Mouse (Mus musculus): ENCODE measurements around the gene Chek2.
"Not testable (repeated sequence)": the region's sequence is repeated elsewhere in the genome, so short reads cannot be mapped to it uniquely, and the experiment has no call there.

The Chek2 gene

DNA sequence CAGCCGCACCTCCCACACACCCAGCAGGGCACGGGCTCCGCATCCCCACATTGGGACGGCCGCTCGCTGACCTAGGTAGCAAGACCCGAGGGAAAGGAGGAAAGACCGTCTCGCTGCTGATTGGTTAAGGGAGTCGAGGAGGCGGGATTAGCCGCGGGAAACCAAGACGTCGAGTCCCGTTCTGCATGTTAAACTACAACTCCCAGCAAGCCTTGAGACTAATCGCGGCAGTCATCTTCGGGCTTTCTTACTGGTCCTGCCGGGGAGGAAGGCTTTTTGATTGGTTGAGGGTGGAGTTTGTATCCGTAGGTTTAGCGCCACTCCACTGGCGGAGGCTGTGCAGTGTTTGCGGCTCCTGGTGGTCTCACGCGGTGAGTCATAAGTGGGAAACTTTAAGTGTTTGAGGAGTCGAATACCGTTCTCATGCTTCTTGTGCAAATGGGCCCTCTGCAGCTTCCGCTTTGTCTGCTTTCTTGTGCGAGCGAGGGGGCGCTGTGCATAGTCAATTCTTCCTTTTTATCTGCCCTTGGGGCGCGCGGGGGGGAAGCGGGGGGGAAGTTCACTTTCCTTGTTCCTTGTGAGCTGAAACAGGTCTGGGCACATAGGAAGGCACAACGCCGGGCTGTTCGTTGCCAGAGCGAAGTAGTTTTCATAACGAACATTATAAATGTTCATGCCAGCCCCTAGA, at the start of gene Chek2, which contains the start of gene Hscb:
TSS of gene Chek2 (plus strand) at position 302 of the 688 bp plus-strand sequence.
TSS of gene Hscb (minus strand) at position 100 of the 688 bp plus-strand sequence.
- DNase-seq = peak; percentile 99

DNA sequence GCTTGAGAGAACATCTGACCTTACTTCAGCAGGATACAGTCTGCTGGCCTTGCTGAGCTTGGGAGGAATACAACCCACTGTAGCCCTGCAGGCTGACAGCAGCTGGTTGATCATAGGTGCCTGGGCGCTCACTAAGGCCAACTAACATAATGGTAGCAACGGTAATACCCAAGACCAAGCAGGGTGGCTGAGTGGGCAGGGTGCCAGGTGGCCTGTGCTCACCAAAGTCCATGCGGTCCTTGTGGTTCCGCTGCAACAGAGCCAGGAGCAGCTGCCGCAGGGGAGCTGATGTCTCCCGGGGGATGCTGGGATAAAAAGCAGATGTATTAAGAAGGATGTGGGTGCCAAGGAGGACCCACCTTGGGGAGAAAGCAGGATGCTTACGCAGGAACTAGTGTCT, 45.4 kb upstream of the Chek2 start:
- DNase-seq = peak; percentile 63

DNA sequence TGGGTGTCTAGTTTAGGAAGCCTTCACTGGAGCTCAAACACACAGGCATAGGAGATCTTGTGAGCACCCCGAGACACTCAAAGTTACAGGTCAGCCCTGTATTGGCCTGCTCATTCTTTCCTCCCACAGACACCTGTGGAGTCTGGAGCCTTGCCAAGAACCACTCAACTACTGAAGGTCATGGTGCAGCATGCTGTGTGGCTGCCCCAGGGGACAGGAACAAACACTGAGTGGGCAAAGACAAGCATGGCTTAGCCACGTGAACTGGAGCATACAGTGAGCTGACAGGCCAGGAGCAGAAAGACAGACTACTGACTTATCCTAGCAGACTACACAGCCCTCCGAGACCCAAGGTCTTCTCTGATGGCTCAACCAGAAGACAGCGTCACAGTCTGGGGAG, 42.1 kb upstream of the Chek2 start:
- DNase-seq = peak; percentile 85

DNA sequence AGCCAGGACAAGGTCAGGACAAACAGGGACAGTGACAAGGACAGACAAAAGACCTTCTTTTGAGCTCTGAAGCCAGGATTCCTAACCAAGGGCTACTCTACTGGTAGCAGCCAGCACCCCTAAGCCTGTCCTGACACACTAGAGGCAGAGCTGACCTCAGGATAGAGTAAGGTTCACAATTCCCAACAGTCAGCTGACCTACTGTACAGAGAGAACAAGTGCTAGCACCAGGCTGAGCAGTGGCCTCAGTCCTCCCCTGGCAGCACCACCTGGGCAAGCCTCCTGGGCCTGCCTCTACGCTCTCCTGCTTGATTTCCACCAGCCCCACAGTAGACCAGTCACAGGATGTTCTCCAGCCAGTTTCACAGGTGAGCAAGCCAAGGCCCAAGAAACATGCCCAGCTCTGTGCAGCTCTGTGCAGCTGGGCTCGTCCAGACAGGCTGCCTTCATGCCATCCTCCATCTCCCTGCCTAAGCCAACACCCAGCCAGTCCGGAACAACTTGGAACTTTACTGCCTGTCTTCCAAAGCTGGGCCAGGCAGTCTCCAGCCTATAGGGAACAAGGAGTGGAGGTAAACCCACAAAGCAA, 38.6 kb upstream of the Chek2 start:
- DNase-seq = peak; percentile 51

DNA sequence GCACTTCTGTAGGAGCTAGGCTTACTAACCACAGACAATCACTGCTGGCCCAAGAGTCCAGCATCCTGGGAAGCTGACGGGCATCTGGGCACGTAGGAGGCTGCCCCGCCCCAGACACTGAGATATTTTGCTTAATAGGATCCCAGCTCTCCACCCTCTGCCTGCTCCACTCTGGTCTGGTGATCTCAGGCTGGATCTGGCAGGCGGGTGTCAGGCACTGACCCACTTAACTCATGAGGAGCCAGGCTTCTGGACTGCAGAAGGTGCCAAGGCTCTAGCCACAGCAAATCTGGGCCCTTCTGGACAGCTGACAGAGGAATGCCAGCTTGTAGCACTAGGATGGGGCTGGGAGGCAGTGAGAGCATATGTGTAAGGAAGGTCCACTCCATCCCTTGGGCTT, 37.6 kb upstream of the Chek2 start:
- DNase-seq = no peak

DNA sequence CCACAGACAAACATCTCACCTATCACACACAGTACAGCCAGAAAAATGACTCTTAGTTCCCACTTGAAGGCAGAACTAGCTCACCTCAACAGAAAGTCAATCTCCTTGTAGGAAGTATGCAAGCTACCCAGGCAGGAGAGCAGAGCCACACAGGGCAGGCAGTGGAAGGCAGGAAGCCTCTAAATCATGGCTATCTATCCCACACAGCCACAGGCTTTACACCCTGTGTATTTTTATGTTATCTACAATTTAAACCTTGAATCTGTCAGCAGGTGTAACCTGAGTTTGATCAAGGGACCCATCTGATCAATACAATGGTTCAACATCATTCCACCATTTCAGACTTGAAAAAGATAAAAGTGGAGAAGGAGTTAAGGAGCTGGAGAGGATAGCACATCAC, 37.0 kb upstream of the Chek2 start:
- no peak for DNase-seq

DNA sequence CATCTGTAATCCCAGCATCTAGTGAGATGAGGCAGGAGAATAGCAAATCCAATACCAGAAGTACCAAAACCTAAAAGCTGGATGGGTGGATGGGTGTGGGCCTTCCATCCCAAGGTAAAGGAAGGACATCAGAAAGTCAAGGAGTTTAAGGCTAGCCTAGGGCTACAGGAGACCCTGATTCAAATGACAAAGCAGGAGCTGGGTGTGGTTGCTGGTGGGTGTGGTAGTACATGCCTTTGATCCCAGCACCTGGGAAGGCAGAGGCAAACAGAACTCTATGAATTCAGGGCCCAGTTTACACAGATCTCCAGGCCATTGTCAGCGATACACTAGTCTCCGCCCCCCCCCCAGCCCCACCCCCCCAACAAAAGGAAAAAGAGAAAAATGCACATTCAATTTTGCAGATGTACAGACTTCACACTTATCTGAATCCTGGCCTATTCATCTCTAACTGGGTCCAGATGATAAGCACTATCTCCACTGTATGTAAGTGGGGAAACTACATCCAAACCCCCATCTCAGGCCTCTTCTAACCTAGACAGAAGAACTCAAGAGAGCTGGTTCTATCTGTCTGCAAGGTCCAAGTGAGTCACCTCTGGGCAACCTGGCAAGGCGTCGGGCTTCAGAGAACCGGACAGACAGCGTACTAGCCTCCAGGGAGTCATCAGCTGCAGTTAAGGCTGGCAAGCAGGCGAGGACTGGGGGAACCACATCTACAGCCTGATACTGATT, 35.6 kb upstream of the Chek2 start:
- DNase-seq = no peak

DNA sequence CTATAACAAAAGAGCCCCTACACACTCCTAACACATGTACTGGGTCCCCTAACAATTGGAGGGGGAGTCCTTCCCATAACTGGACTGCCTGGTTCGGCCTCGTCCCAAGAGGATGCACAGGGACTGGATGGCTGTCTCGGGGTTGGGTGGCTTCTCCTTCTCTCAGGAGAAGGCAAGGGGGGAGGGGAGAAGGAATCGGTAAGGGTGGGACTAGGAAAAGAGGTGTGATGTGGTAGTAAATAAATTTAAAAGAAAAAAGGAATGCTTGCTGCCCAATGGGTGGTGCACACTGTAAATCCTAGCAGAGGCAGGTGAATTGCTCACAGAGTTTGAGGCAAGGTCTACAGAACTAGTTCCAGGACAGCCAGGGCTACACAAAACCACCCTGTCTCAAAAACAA, 33.6 kb upstream of the Chek2 start:
- DNase-seq = no peak

DNA sequence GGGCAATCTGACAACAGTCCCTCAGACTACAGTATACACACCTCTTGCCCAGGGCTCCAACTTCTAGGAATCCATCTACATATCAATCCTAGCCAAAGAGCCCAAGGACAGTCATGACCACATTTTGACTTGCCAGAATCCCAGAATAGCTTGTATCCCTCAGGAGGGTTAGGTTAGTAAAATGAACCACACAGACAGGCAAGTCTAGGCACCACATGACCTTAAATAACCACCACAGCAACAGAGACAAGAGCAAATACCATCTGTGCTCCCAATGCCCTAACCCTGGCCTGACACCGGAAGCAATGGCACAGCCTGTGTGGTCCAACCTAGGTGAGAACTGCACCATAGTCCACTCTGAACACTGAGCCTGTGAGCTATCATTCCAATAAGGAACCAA, 33.1 kb upstream of the Chek2 start:
- no peak for DNase-seq

DNA sequence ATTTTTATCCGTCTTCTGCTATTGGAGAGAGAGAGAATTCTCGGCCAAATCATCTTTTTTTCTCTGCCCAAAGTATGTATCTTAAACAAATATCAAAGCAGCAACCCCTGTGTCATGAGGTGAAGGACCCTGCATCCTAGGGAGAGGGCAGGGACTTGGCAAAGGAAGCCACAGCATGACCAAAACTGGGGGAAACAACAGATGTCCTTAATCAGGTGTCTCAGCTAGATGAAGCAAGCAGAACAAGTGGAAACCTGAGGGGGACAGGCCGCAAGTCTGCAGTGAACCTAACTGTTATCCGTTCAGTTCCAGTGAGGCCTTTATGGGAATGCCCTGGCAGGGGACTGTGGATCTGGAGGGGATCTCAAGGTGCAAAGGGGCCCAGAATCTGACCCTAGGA, 32.3 kb upstream of the Chek2 start:
- no peak for DNase-seq

DNA sequence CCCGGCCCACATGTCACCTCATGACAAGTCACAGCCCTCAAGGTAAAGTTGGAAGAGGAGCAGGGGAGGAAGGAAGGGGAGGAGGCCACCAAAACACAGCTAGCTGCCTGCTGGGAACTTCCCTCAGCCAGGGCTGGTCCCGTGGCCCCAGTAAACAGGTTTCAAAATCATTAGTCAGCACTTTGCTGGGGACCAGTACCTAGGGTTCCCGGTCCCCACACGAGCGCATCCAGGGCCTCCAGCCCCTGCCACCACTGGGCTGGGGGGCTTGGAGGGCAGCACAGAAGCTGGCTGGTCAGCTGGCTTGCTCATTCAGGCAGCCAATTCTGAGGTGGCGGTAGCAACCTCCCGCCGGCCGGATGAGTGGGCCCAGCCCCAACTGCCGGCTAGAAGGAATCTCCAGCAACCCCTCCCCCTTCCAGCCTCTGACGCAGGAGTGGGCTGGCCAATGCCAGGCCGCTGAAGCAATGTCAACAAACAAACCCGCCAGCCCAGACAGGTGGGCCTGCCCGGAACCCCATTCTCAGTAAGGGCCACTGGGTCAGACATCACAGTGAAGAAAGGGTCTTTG, 31.6 kb upstream of the Chek2 start:
- peak; percentile 93 for DNase-seq

DNA sequence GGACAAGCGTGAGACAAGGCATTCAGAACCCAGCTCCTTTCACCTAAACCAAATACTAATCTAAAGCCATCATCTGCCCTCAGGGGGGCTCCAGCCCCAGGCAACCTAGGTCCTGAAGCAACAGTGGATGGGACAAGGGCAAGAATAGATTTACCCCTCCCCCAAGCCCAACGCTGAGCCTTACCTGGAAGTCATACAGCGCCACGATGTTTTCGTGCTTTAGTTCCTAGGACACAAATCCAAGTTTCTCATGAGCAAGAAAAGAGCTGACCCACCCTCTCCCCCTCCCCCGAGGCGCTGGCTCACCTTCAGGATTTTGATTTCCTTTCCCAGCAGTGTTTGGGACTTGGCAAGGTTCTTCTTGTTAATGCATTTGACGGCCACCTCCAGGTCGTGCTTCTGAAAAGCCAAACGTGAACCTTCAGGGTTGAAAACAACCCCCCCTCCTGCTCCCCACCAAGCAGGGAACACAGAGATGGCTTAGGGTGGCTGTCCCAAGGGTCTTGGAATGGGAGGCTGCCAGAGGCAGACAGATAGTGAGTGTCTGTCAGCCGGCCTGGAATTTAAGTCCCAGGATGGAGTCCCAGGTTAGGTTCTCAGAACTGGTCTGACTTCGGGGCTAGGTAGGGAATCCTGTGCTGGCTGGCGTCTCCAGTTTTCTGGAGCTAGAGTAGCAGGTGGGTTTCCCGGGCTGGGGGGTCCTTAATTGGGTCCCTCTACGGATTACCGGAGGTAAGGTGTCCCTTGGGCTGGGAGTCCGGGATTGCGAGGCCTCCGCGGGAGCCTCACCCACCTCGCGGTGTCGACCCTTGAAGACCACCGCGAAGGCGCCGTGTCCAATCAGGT, 30.7 kb upstream of the Chek2 start:
- DNase-seq = peak; percentile 56

DNA sequence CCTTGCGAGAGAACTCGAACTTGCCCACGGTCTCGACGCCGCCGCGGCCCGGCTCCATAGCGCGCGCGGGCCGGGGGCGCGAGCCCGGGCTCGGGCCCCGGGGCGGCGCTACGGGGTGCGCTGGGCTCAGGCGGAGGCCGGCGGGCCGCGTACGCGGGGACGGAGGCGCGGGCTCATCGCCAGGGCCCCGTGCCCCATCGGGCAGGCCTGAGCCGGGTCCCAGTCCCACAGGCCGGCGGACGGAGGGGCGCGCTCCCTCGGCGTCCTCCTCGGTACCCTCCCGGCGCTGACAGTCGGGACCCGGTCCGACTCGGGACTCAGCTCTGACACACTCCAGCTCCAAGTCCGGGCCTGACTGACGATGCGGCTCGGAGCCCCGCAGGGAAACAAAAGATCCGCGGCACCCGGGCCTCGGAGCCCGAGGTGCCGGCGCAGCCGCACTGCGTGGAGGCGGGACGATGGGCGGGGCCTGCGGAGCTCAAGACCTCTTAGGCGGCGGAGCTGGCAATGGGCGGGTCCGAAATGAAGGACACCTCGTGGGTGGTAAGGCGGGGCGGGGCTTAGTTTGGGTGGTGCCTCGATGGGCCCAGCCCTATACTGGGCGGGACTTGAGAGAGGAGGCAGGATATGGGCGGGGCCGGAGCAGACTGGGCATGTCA, 30.0 kb upstream of the Chek2 start, which contains the start of gene Ulk1:
TSS of gene Ulk1 (minus strand) at position 431 of the 659 bp plus-strand sequence.
- DNase-seq = peak; percentile 100

DNA sequence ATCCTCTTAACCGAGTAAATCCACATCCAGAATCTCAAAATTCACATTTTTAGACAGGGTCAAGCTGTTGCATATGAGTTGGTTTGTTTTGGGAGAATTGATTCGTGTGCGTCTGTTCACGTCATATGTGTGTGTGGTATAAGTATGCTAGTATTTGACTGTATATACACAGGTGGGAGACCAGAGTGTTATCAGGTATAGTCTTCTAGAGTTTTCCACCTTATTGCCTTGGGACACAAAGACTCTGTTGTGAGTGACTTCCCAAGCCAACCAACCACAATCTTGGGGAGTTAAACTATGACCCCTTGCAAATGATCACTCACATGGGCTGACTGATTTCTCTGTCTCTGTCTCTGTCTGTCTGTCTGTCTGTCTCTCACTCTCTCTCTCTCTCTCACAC, 15.4 kb upstream of the Chek2 start:
- no peak for DNase-seq

DNA sequence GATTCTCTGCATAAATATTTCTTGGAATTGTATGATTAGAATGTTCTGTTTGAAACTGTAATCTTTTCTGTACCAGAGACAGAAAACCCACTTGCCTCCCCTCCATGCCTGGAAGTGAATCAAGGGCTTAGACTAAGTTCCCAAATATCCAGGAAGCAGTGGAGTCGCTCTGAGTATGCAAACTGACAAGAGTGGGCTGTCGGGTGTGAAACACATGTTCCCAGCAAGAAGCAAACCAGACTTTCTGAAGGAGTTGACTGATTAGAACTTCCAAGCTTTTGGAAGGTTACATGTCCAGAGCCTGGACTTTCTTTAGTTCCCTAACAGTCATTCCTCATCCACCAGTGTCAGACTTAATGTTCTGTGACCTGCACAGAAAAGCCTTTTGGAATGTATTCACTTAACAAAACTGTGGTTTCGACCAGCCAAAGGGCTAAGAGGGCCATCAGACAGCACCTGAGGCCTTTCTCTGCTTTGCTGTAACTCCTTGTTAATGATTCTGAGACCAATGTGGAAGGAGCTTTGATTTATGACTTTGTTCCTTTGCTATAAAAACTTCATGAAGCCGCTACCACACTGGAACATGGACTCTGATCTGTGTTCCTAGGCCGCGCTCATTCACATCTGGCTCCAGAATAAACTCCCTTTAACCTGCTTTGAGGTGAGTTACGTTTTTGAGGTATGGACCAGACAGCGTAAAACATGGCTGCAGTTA, 12.8 kb upstream of the Chek2 start:
- DNase-seq = peak; percentile 86

DNA sequence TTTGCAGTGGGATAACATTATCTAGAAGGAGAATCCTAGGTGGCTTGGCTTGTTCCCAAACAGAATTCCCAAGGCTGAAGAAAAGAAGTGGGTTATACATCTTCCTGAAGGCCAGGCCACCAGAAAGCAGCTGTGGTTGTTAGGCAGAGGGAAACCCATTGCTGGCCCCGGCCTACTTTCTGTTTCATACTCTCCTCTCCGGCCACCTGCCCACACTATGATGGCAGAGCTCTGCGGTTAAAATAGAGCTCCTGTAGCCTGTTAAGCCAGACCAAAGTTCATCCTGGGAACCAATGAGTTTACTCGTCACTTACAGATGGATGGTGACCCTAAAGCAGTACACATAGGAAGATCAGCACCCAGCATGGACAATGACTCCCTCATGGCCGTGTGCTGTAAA, 12.2 kb upstream of the Chek2 start:
- peak; percentile 33 for DNase-seq

DNA sequence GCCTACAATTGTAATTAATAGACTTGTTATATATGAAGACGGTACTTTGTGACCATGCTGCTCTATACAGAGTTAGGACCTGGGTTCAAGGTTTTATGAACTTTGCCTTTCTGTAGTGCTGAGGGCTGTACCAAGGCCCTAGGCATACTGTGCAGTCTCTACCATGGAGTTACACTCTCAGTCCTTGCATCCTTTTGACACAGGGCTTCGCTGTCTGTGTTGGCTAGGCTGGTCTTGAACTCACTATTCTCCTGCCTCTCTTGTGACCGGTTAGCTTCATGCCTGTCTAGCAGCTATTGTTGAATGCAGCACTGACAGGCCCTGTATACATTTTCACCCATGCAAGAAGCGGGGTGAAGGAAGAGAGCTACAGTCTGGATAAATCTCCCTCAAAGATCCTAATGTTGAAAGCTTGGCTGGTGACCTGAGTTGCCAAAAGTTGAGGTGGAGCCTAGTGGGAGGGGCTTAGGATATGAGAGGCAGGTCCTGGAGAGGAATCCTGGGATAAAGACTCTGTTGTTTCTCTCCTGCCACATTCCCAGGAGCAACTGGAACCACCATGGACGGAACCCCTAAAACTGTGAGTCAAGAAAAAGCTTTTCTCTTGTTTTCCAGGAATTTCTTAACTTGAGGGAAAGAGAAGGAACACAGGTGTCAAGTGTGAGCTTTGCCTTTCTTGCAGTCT, 8.6 kb upstream of the Chek2 start:
- DNase-seq = no peak

DNA sequence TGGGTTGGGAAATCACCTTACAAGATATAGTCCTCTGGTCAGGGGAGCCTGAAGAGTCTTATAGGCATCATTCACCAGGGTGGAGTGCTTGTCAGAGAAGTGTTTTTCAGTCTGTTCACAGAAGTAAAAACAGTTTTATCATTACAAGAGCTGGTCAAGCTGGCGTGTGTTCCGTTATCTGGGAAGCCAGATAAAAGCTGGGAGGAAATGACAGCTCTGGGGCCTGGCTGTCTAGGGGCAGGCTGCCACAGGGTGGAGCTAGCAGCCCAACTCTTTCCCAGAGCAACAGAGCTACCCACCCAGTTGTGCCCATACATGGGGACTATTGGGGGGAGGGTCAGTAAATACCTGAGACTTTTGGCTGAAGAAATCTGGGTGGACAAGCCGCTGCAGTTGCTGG, 3.8 kb upstream of the Chek2 start:
- peak; percentile 48 for DNase-seq

DNA sequence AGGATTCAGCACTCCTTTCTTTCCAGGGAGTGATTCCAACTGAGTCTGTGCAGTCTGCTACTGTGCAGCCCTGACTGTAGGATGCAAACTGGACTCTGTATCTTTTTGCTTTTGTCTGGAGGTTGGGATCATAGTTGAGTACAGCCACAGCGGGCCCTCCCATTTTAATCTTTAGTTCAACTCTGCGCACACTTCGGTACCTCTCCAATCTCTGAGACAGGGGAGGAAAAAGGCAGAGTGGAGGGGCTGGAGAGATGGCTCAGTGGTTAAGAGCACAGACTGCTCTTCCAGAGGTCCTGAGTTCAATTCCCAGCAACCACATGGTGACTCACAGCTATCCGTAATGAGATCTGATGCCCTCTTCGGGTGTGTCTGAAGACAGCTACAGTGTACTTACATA, 1.8 kb upstream of the Chek2 start:
- DNase-seq = not testable (repeated sequence)

DNA sequence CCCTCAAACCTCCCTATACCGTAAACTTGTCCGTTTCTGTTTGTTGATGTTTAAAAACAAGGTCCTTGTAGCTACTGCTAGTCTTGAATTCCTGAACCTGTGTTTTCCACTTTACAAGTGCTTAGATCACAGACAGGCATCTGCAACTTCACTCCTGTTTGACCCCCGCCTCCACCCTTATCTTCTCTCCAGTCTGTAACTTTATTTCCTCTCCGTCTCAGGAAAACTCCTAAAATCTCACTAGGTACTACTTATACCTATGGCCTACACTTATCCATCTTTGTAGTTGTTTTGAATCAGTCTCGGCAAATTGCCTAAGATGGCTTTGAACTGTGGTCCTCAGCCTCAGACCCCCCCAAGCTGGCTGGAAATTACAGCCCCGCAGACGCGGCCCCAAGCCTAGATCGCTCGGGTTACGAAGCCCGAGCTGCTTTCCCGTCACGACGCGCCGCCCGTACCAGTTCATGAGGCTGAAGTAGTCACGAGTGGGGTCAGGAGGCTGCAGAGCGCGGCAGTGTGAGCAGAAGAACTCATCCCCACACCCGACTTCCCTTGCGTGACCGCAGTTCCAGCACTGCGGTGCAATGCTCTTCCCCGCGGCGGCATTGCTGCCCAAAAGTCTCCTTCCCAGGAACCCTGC, 621 bp upstream of the Chek2 start:
- no peak for DNase-seq

Data from kidney, adult 9 months (tissue).